Mouse (Mus musculus): ENCODE results near the gene Ipo9. TPM values are rescaled to one million over a fixed set of nuclear protein-coding genes. Genes with fewer than 3 reads are reported as not detected.

The Ipo9 gene
- total and polyA plus RNA-seq, 3 experiments, result 27.4 to 56.2 TPM; not detected in 1

DNA sequence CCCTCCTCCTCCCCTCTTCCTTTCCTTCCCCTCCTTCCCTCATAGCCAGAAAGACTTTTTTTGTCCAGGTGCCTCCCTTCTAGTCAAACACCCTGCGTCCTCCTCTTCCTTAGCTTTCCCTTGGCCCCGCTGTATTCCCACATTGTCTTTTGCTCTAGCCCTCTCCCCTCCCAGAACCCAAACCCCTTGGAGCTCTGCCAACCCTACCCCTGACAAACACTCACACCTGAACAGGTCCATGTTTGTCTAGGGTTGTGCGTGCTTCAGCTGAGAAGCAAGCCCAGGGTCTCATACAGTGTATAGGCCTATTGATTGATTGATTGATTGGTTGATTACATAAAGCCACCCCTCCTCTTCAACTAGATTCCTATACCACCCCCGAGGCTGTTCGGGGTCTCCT lies 60.9 kb downstream of the Ipo9 start:
- Histone ChIP-seq H3K36me3 (ENCODE audit: control insufficient read depth in 1 of 2, insufficient read depth in 2 of 2, low read length in 2 of 2) (no peaks in the 10 kb centered on the region), H3K27ac (ENCODE audit: control insufficient read depth, low read depth, low read length) (no peak overlapping the region), H3K4me1 (ENCODE audit: control insufficient read depth in 1 of 2, insufficient read depth in 2 of 2, low read length in 2 of 2) (peaks cover 6 to 12% of the 10 kb centered on the region in 2 experiments), H3K9ac (ENCODE audit: control insufficient read depth, low read depth, low read length, poor library complexity, severe bottlenecking) (no peak overlapping the region; the same call in 1 of the 2 replicates), H3K9me3 (replicated peaks; ENCODE audit: insufficient read depth, low read length) (no peaks in the 10 kb centered on the region), H3K4me3 (ENCODE audit: control insufficient read depth in 1 of 2, insufficient read depth in 1 of 2, low read depth in 2 of 2, low read length in 2 of 2) (no peak overlapping the region), H3K27me3 (ENCODE audit: control insufficient read depth in 1 of 2, insufficient read depth in 2 of 2, low read length in 2 of 2) (no peaks in the 10 kb centered on the region), H3K79me2 (ENCODE audit: control insufficient read depth, insufficient read depth, low read length, poor library complexity) (no peaks in the 10 kb centered on the region)
- TF ChIP-seq NRF1 (IDR thresholded peaks at IDR 0.05; ENCODE audit: insufficient read depth, low read depth, low read length, poor library complexity, severe bottlenecking) (no peak), UBTF (IDR thresholded peaks at IDR 0.05; ENCODE audit: borderline replicate concordance, insufficient read depth, low read depth, low read length) (no peak), NELFE (IDR thresholded peaks at IDR 0.05; ENCODE audit: low read depth, low read length) (no peak), ZMIZ1 (IDR thresholded peaks at IDR 0.05; ENCODE audit: low read depth, low read length) (no peak), POLR2A (IDR thresholded peaks at IDR 0.05; ENCODE audit: control insufficient read depth in 1 of 2, insufficient read depth in 1 of 2, low read depth in 1 of 2, low read length in 2 of 2, poor library complexity in 1 of 2) (no peak), ELF1 (IDR thresholded peaks at IDR 0.05; ENCODE audit: low read depth, low read length) (no peak), CHD1 (IDR thresholded peaks at IDR 0.05; ENCODE audit: low read depth, low read length) (no peak), E2F4 (IDR thresholded peaks at IDR 0.05; ENCODE audit: borderline replicate concordance, low read depth, low read length) (no peak), KAT2A (conservative IDR thresholded peaks at IDR 0.05; ENCODE audit: low read depth, low read length) (no peak), ZC3H11A (IDR thresholded peaks at IDR 0.05; ENCODE audit: low read depth, low read length) (no peak), MEF2A (IDR thresholded peaks at IDR 0.05; ENCODE audit: extremely low read depth, insufficient replicate concordance, low read depth, low read length, poor library complexity, severe bottlenecking) (no peak), SIN3A (IDR thresholded peaks at IDR 0.05; ENCODE audit: low read length) (no peak), ZKSCAN1 (IDR thresholded peaks at IDR 0.05; ENCODE audit: low read depth, low read length) (no peak), TCF12 (IDR thresholded peaks at IDR 0.05; ENCODE audit: low read depth, low read length) (no peak), RAD21 (IDR thresholded peaks at IDR 0.05; ENCODE audit: low read depth, low read length) (no peak)
- DNase-seq (ENCODE audit: low read depth, low spot score), result no peak

DNA sequence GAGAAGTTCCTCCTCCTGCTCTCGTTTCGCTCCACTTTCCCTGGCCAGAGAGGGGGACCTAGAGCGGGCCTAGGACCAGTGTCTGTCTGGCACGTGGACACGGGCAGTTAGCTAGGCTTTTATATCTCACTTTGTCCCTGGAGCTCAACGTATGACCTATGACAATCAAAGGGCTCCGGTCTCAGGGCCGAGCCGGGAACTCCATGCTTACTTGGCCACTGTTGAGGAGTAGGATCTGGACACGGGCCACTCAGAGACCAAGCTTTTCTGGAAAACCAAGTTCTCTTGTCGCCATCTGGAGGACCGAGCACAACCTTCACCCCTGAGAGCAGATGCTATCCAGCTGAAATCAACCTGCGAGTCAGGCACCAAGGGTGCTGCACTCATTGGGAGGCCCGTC lies 61.3 kb downstream of the Ipo9 start:
- peak; percentile 58 for DNase-seq (ENCODE audit: low read depth, low spot score)
- no peak overlapping the region for H3K27ac ChIP-seq (ENCODE audit: control insufficient read depth, low read depth, low read length)
- H3K9ac ChIP-seq (ENCODE audit: control insufficient read depth, low read depth, low read length, poor library complexity, severe bottlenecking), result peak overlapping the region; percentile 55
- H3K9me3 ChIP-seq (replicated peaks; ENCODE audit: insufficient read depth, low read length), result no peaks in the 10 kb centered on the region
- H3K36me3 ChIP-seq (ENCODE audit: control insufficient read depth in 1 of 2, insufficient read depth in 2 of 2, low read length in 2 of 2), result no peaks in the 10 kb centered on the region
- no peaks in the 10 kb centered on the region for H3K27me3 ChIP-seq (ENCODE audit: control insufficient read depth in 1 of 2, insufficient read depth in 2 of 2, low read length in 2 of 2)
- TF ChIP-seq SMC3 (IDR thresholded peaks at IDR 0.05; ENCODE audit: low read depth, low read length), result peak; percentile 17; the same call in 1 of the 2 replicates
- 0 out of 2 replicates have a peak, but pooled peaks have one; percentile 9 for TF ChIP-seq USF1 (IDR thresholded peaks at IDR 0.05; ENCODE audit: low read depth, low read length)
- TF ChIP-seq ZC3H11A (IDR thresholded peaks at IDR 0.05; ENCODE audit: low read depth, low read length), result no peak
- peak; percentile 26 for TF ChIP-seq RAD21 (IDR thresholded peaks at IDR 0.05; ENCODE audit: low read depth, low read length)
- TF ChIP-seq CTCF (IDR thresholded peaks at IDR 0.05 in 2 of 3, conservative IDR thresholded peaks at IDR 0.05 in 1 of 3; ENCODE audit: control insufficient read depth in 1 of 3, insufficient read depth in 1 of 3, low read depth in 2 of 3, low read length in 3 of 3, poor library complexity in 1 of 3, severe bottlenecking in 1 of 3), result peak; percentile 13 to 41 (median 26); a peak in 3 of 6 replicates
- no peak for TF ChIP-seq KAT2A (conservative IDR thresholded peaks at IDR 0.05; ENCODE audit: low read depth, low read length)
- H3K79me2 ChIP-seq (ENCODE audit: control insufficient read depth, insufficient read depth, low read length, poor library complexity), result no peaks in the 10 kb centered on the region
- peak overlapping the region; percentile 47 to 60 for H3K4me3 ChIP-seq (ENCODE audit: control insufficient read depth in 1 of 2, insufficient read depth in 1 of 2, low read depth in 2 of 2, low read length in 2 of 2)
- H3K4me1 ChIP-seq (ENCODE audit: control insufficient read depth in 1 of 2, insufficient read depth in 2 of 2, low read length in 2 of 2), result peaks cover 6 to 12% of the 10 kb centered on the region in 2 experiments
